Mouse (Mus musculus) kidney, adult 2 months (tissue): ENCODE measurements around the gene Morn1.

ENCODE experiments used
- CTCF ChIP-seq: fragments of 200-500 bp; conservative IDR thresholded peaks from 2 replicates; pipeline ENCODE4 v1.5.1; 2011; ENCODE audit warnings: low read depth, mild to moderate bottlenecking, control low read depth, low read length, moderate library complexity, mixed read lengths; ENCODE audit not compliant: insufficient read depth, insufficient read length
- POLR2A ChIP-seq: fragments of 200-500 bp; IDR thresholded peaks from one replicate; pipeline ENCODE4 v1.6.1; 2011; ENCODE audit warnings: low read depth, low read length, control low read depth

DNA sequence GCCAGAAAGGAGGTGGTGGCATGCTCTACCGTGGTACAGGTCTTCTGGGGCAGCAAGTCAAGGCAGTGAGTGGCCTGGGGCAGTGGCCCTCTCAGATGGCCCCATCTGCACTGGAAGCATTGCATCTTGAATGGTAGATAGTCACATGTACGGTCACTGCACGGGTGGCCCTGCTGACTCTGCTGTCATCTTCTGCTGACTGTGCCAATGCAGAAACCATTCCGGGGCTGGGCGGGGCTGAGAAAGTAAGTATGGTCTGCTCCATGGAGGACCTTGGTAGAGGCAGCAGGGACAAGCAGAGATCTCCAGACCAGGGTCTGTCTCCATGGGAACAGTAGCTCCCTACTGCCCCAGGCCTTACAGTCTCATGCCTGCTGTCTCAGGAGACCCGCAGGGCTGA lies 34.8 kb downstream of the Morn1 start:
- TF ChIP-seq CTCF (no peak), POLR2A (no peak)
